Mouse (Mus musculus) liver, embryonic 14.5 days (tissue): Measurements from ENCODE around the gene Galnt17. TPM values are rescaled to one million over a fixed set of nuclear protein-coding genes. Genes with fewer than 3 reads are reported as not detected.

Experiments used
- ATAC-seq: fragments of 200-750 bp; cut with Nextera tagmentation; 2 replicates; pipeline ENCODE4 v1.8.0; 2017; ENCODE audit warnings: moderate number of reproducible peaks, mild to moderate bottlenecking, moderate library complexity; ENCODE audit not compliant: insufficient read depth
- DNase-seq, 3 experiments: peaks; one replicate each; pipeline ENCODE4 v3.0.0-alpha.2; 2012 to 2013; ENCODE audit warnings: low read depth in 3 of 3, low spot score in 3 of 3
- H3K27ac ChIP-seq: fragments of 300-500 bp; sonication (generic); 2 replicates; pipeline ENCODE4 v1.5.1; 2014; ENCODE audit warnings: moderate library complexity, mild to moderate bottlenecking, control low read depth, inconsistent platforms
- H3K27me3 ChIP-seq: fragments of 300-500 bp; sonication (generic); 2 replicates; pipeline ENCODE4 v1.6.1; 2014; ENCODE audit warnings: mild to moderate bottlenecking, low read length, moderate library complexity; ENCODE audit not compliant: control insufficient read depth, insufficient read depth
- H3K36me3 ChIP-seq: fragments of 300-500 bp; sonication (generic); replicated peaks from 2 replicates; pipeline ENCODE4 v1.6.1; 2014; ENCODE audit warnings: low read depth; ENCODE audit not compliant: control insufficient read depth, insufficient read depth
- H3K4me1 ChIP-seq, 2 experiments: fragments of 200-500 bp in 1 of 2; fragments of 300-500 bp in 1 of 2; sonication (generic) in 1 of 2; replicated peaks; 2 replicates each; pipeline ENCODE4 v1.6.1; 2012 to 2014; ENCODE audit warnings: antibody characterized with exemption in 1 of 2, inconsistent platforms in 1 of 2, low read length in 1 of 2; ENCODE audit not compliant: control insufficient read depth in 2 of 2, insufficient read depth in 2 of 2
- H3K4me2 ChIP-seq: fragments of 300-500 bp; sonication (generic); 2 replicates; pipeline ENCODE4 v1.6.1; 2014; ENCODE audit warnings: low read depth, mild to moderate bottlenecking, control low read depth, moderate library complexity
- H3K4me3 ChIP-seq, 2 experiments: fragments of 200-500 bp in 1 of 2; fragments of 300-500 bp in 1 of 2; sonication (generic) in 1 of 2; 2 replicates each; pipeline ENCODE4 v1.5.1; 2012 to 2014; ENCODE audit warnings: low read depth in 2 of 2, low read length in 2 of 2, mild to moderate bottlenecking in 2 of 2, control low read depth in 1 of 2, inconsistent platforms in 1 of 2, moderate library complexity in 1 of 2; ENCODE audit not compliant: insufficient read depth in 1 of 2
- H3K9ac ChIP-seq: fragments of 300-500 bp; sonication (generic); replicated peaks from 2 replicates; pipeline ENCODE4 v1.6.1; 2014; ENCODE audit warnings: mild to moderate bottlenecking, control low read depth, moderate library complexity
- H3K9me3 ChIP-seq: fragments of 300-500 bp; sonication (generic); 2 replicates; pipeline ENCODE4 v1.6.1; 2016; ENCODE audit warnings: low read length, mixed read lengths; ENCODE audit not compliant: control insufficient read depth
- CTCF ChIP-seq: IDR thresholded peaks from 2 replicates; pipeline ENCODE4 v1.5.1; 2016; ENCODE audit warnings: antibody characterized with exemption, low read depth, control low read depth
- EP300 ChIP-seq: IDR thresholded peaks from 2 replicates; pipeline ENCODE4 v1.6.1; 2016; ENCODE audit warnings: antibody characterized with exemption, low read depth
- WGBS: fragments of 180-500 bp; shearing (Covaris S2); extraction: QIAGEN DNeasy Blood & Tissue Kit; methylation state at CpG from one replicate; pipeline ENCODE4 v1.1.7; 2014; ENCODE audit not compliant: insufficient replicate concordance; 5-methylcytosine and 5-hydroxymethylcytosine counted together
- polyA plus RNA-seq, 2 experiments: library from polyadenylated mRNA; depleted of rRNA in 1 of 2; stranded (reverse) in 1 of 2; unstranded in 1 of 2; fragments of >200 nt; fragmentation: Nextera tagmentation in 1 of 2; extraction: Ambion mirVana in 1 of 2; gene quantifications; 2 replicates each; pipeline versions ENCODE4 v1.2.1 to v1.2.3; 2012 to 2014

Gene Galnt17
- polyA plus RNA-seq, 2 experiments: 0.02 TPM; not detected in 1

GRCm38 (mm10) chr5:131180756-131181155, 127.5 kb downstream of the Galnt17 start:
- no peak overlapping the region for H3K9ac ChIP-seq
- H3K4me3 ChIP-seq: no peak overlapping the region
- no peaks in the 10 kb centered on the region for H3K36me3 ChIP-seq
- H3K4me2 ChIP-seq: no peak overlapping the region
- TF ChIP-seq CTCF (no peak), EP300 (no peak)
- H3K9me3 ChIP-seq: no peaks in the 10 kb centered on the region
- 89% methylated on average over 1 of the region's 1 CpGs for WGBS
- ATAC-seq: no peak
- H3K27me3 ChIP-seq: no peaks in the 10 kb centered on the region
- no peaks in the 10 kb centered on the region for H3K4me1 ChIP-seq
- no peak for DNase-seq
- no peak overlapping the region for H3K27ac ChIP-seq

DNA sequence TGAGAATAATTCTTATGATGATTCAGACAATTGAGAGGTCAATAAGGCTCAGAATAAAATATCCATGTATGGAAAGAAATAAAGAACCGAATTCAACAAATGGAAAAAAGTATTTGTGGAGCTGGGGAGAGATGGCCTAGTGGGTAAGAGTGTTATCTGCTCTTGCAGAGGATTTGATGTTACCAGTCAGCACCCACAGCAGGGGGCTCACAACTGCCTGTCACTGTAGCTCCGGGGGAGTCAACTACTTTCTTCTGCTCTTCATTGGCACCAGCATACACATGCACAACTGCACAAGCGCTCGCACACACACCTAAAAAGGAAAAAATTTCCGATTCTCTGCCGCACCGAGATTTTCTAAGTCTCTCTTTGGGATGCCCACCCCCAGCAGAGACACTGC, 130.4 kb downstream of the Galnt17 start:
- no peak for TF ChIP-seq EP300
- no peak for TF ChIP-seq CTCF
- no peak overlapping the region for H3K4me2 ChIP-seq
- ATAC-seq (no peak), DNase-seq (no peak)
- no peaks in the 10 kb centered on the region for H3K4me1 ChIP-seq
- no peaks in the 10 kb centered on the region for H3K9me3 ChIP-seq
- no peak overlapping the region for H3K4me3 ChIP-seq
- H3K9ac ChIP-seq: no peak overlapping the region
- WGBS: 45% methylated on average over 7 of the region's 7 CpGs
- no peaks in the 10 kb centered on the region for H3K27me3 ChIP-seq
- no peak overlapping the region for H3K27ac ChIP-seq
- no peaks in the 10 kb centered on the region for H3K36me3 ChIP-seq

- ATAC-seq (no peak), DNase-seq (no peak)
- no peak for TF ChIP-seq EP300
- TF ChIP-seq CTCF: no peak
- no peak overlapping the region for H3K4me3 ChIP-seq
- whole genome bisulfite sequencing: 36% methylated on average over 2 of the region's 2 CpGs
- no peak overlapping the region for H3K4me2 ChIP-seq
- H3K36me3 ChIP-seq: no peaks in the 10 kb centered on the region
- H3K9ac ChIP-seq: no peak overlapping the region
- no peaks in the 10 kb centered on the region for H3K9me3 ChIP-seq
- no peaks in the 10 kb centered on the region for H3K27me3 ChIP-seq
- H3K27ac ChIP-seq: no peak overlapping the region
- H3K4me1 ChIP-seq: no peaks in the 10 kb centered on the region
Observed at GRCm38 (mm10) chr5:131177168-131177567, 131.1 kb downstream of the Galnt17 start.

DNA sequence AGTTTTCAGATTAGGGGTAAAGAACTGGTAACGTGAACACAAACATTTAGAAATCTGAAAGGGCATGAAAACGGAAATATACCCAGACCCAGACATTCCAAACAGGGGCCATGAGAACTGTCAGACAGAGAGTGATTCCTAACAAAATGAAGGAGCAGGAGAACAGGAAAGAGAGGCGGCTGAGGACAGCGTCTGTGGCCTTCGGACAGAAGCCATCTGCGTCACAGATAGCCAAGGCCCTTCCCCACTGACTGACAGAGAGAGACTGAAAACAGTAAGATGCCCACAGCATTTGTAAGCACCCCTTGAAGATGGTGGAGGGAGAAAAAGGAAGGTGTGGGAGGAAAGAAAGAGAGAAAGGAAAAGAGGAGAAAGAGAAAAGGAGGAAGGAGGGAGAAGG, 139.1 kb downstream of the Galnt17 start:
- no peak overlapping the region for H3K4me3 ChIP-seq
- H3K4me2 ChIP-seq: no peak overlapping the region
- no peaks in the 10 kb centered on the region for H3K4me1 ChIP-seq
- TF ChIP-seq EP300: no peak
- TF ChIP-seq CTCF: no peak
- H3K27me3 ChIP-seq: no peaks in the 10 kb centered on the region
- 49% methylated on average over 6 of the region's 6 CpGs for WGBS
- no peak overlapping the region for H3K9ac ChIP-seq
- no peaks in the 10 kb centered on the region for H3K36me3 ChIP-seq
- no peak for DNase-seq
- H3K27ac ChIP-seq: no peak overlapping the region
- no peak for ATAC-seq
- H3K9me3 ChIP-seq: no peaks in the 10 kb centered on the region

DNA sequence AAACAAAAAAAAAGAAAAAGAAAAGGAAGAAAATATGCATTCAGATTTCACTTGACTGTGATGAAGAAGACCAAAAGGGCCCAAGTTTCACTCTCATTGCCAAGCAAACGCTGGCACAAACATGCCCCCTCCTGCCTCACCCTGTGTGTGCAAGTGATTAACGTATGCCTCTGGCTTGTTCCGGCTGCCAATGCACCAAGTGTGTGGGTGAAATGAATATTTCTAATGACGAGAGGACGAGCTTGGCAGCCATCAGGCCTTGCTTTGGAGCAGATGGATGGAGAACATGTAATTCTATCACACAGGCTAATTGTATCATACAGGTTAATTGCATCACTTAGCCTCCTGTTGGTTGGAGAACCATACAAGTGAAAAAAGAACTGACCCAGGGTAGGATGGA, 140.9 kb downstream of the Galnt17 start:
- Histone ChIP-seq H3K27ac (no peak overlapping the region), H3K4me2 (no peak overlapping the region), H3K36me3 (no peaks in the 10 kb centered on the region), H3K4me3 (no peak overlapping the region), H3K9ac (no peak overlapping the region), H3K9me3 (no peaks in the 10 kb centered on the region; the same call in 1 of the 2 replicates), H3K27me3 (no peaks in the 10 kb centered on the region), H3K4me1 (no peaks in the 10 kb centered on the region)
- TF ChIP-seq CTCF: no peak
- no peak for TF ChIP-seq EP300
- ATAC-seq (no peak), DNase-seq (no peak)
- WGBS: 57% methylated on average over 5 of the region's 5 CpGs
